Comparison of ENCODE assay signal across 16 mouse cellular contexts in the genomic region with DNA sequence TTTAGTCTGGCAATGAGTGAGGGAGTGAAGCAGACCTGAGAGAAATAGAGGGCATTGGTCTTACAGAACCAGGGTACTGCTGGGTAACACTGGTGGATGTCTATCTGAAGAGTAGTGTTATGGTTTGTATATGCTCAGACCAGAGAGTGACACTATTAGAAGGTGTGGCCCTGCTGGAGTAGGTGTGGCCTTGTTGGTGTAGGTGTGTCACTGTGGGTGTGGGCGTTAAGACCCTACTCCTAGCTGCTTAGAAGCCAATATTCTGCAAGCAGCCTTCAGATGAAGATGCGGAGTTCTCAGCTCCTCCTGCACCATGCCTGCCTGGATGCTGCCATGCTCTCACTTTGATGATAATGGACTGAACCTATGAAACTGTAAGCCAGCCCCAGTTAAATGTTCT.
"Had no signal": no experiment of that assay in that cellular context is flagged by ENCODE, and none has a peak within 500 bp of the region (broad histone marks: within the 10 kb centered on the region; RNA-seq: fewer than 3 reads in every experiment).

No protein-coding gene starts in this region.

- H3K4me1 ChIP-seq: limb, embryonic 13.5 days; midbrain, embryonic 10.5 days; neural tube, embryonic 12.5 days had no signal

- H3K27ac ChIP-seq: kidney, postnatal 0 days; limb, embryonic 13.5 days; liver, embryonic 14.5 days; midbrain, embryonic 10.5 days; neural tube, embryonic 12.5 days; stomach, postnatal 0 days had no signal

- H3K9me3 ChIP-seq: limb, embryonic 13.5 days; midbrain, embryonic 10.5 days; neural tube, embryonic 12.5 days had no signal

- H3K4me3 ChIP-seq: limb, embryonic 13.5 days; midbrain, embryonic 10.5 days; myocyte; neural tube, embryonic 12.5 days had no signal

- H3K4me2 ChIP-seq: limb, embryonic 13.5 days; lung, embryonic 14.5 days; neural tube, embryonic 12.5 days had no signal

- H3K27me3 ChIP-seq: limb, embryonic 13.5 days; neural tube, embryonic 12.5 days had no signal

- H3K36me3 ChIP-seq: limb, embryonic 13.5 days; midbrain, embryonic 10.5 days; neural tube, embryonic 12.5 days had no signal

- DNase-seq: kidney, adult 11 months; kidney, adult 9 months; kidney, postnatal 36 days; left cerebral cortex, postnatal 4 days; lung, embryonic 14.5 days; lung, postnatal 10 days; lung, postnatal 4 days; right cerebral cortex, postnatal 25 days; thymus, postnatal 4 days had no signal

- H3K9ac ChIP-seq: limb, embryonic 13.5 days; liver, embryonic 14.5 days; lung, embryonic 14.5 days; neural tube, embryonic 12.5 days had no signal
